Mouse (Mus musculus): ENCODE data around the gene Tnip1. TPM values are rescaled to one million over a fixed set of nuclear protein-coding genes. Genes with fewer than 3 reads are reported as not detected.
A peak's percentile ranks its signal among the peaks of the same experiment; 100 is the strongest.

The Tnip1 gene
- polyA plus RNA-seq, 1 experiment from 2014 or later = 8.8 TPM

GRCm38 (mm10) chr11:54928219-54928618, 34.5 kb downstream of the Tnip1 start:
- 88% methylated on average over 3 of the region's 3 CpGs for WGBS
- peaks cover 36% of the 10 kb centered on the region for H3K36me3 ChIP-seq (replicated peaks)
- DNase-seq (ENCODE audit: extremely low spot score, low spot score) = no peak

GRCm38 (mm10) chr11:54927346-54928140, 35.2 kb downstream of the Tnip1 start:
- Histone ChIP-seq H3K4me3 (no peak overlapping the region), H3K27me3 (ENCODE audit: poor library complexity, severe bottlenecking) (no peaks in the 10 kb centered on the region), H3K27ac (no peak overlapping the region), H3K4me1 (no peaks in the 10 kb centered on the region), H3K9me3 (no peaks in the 10 kb centered on the region), H3K36me3 (replicated peaks) (peaks cover 41% of the 10 kb centered on the region)
- WGBS = 83% methylated on average over 14 of the region's 14 CpGs
- peak; percentile 56 for DNase-seq (ENCODE audit: extremely low spot score, low spot score)

More at GRCm38 (mm10) chr11:54928219-54928618, 34.5 kb downstream of the Tnip1 start:
- Histone ChIP-seq H3K4me1 (no peaks in the 10 kb centered on the region), H3K9me3 (no peaks in the 10 kb centered on the region), H3K4me3 (no peak overlapping the region), H3K27me3 (ENCODE audit: poor library complexity, severe bottlenecking) (no peaks in the 10 kb centered on the region), H3K27ac (no peak overlapping the region)

- H3K4me3 ChIP-seq = no peak overlapping the region
- 93% methylated on average over 14 of the region's 14 CpGs for WGBS
- H3K4me1 ChIP-seq = peaks cover 12% of the 10 kb centered on the region
- DNase-seq (ENCODE audit: extremely low spot score, low spot score) = no peak
- H3K9me3 ChIP-seq = no peaks in the 10 kb centered on the region
- H3K36me3 ChIP-seq (replicated peaks) = peaks cover 45% of the 10 kb centered on the region
- no peak overlapping the region for H3K27ac ChIP-seq
- no peaks in the 10 kb centered on the region for H3K27me3 ChIP-seq (ENCODE audit: poor library complexity, severe bottlenecking)
Measured at GRCm38 (mm10) chr11:54924145-54924544, 38.6 kb downstream of the Tnip1 start.

- 91% methylated on average over 3 of the region's 3 CpGs for WGBS
Measured at GRCm38 (mm10) chr11:54922488-54922887, 40.2 kb downstream of the Tnip1 start.

GRCm38 (mm10) chr11:54921798-54922197, 40.9 kb downstream of the Tnip1 start:
- peaks cover 12% of the 10 kb centered on the region for H3K4me1 ChIP-seq
- no peaks in the 10 kb centered on the region for H3K9me3 ChIP-seq
- H3K4me3 ChIP-seq = no peak overlapping the region
- 56% methylated on average over 7 of the region's 7 CpGs for WGBS
- no peaks in the 10 kb centered on the region for H3K27me3 ChIP-seq (ENCODE audit: poor library complexity, severe bottlenecking)
- no peak for DNase-seq (ENCODE audit: extremely low spot score, low spot score)
- peaks cover 58% of the 10 kb centered on the region for H3K36me3 ChIP-seq (replicated peaks)
- 0 out of 2 replicates have a peak overlapping the region, but pooled peaks have one; percentile 25 for H3K27ac ChIP-seq

More at GRCm38 (mm10) chr11:54922488-54922887, 40.2 kb downstream of the Tnip1 start:
- H3K36me3 ChIP-seq (replicated peaks) = peaks cover 51% of the 10 kb centered on the region
- no peak overlapping the region for H3K4me3 ChIP-seq
- H3K27ac ChIP-seq = no peak overlapping the region
- peaks cover 12% of the 10 kb centered on the region for H3K4me1 ChIP-seq
- DNase-seq (ENCODE audit: extremely low spot score, low spot score) = no peak
- H3K27me3 ChIP-seq (ENCODE audit: poor library complexity, severe bottlenecking) = no peaks in the 10 kb centered on the region
- no peaks in the 10 kb centered on the region for H3K9me3 ChIP-seq

- Histone ChIP-seq H3K36me3 (replicated peaks) (peaks cover 55% of the 10 kb centered on the region), H3K27me3 (ENCODE audit: poor library complexity, severe bottlenecking) (no peaks in the 10 kb centered on the region), H3K27ac (0 out of 2 replicates have a peak overlapping the region, but pooled peaks have one; percentile 20), H3K4me3 (no peak overlapping the region), H3K4me1 (peaks cover 12% of the 10 kb centered on the region), H3K9me3 (no peaks in the 10 kb centered on the region)
- DNase-seq (ENCODE audit: extremely low spot score, low spot score) = no peak
- whole genome bisulfite sequencing = 84% methylated on average over 6 of the region's 6 CpGs
Measured at GRCm38 (mm10) chr11:54920973-54921580, 41.6 kb downstream of the Tnip1 start.

GRCm38 (mm10) chr11:54920127-54920972, 42.4 kb downstream of the Tnip1 start:
- Histone ChIP-seq H3K36me3 (replicated peaks) (peaks cover 51% of the 10 kb centered on the region), H3K9me3 (no peaks in the 10 kb centered on the region), H3K4me1 (peaks cover 12% of the 10 kb centered on the region), H3K27me3 (ENCODE audit: poor library complexity, severe bottlenecking) (no peaks in the 10 kb centered on the region), H3K27ac (0 out of 2 replicates have a peak overlapping the region, but pooled peaks have one; percentile 20), H3K4me3 (no peak overlapping the region)
- DNase-seq (ENCODE audit: extremely low spot score, low spot score) = no peak
- 79% methylated on average over 11 of the region's 11 CpGs for WGBS

GRCm38 (mm10) chr11:54918273-54918672, 44.4 kb downstream of the Tnip1 start:
- H3K4me3 ChIP-seq = no peak overlapping the region
- no peaks in the 10 kb centered on the region for H3K27me3 ChIP-seq (ENCODE audit: poor library complexity, severe bottlenecking)
- no peak for DNase-seq (ENCODE audit: extremely low spot score, low spot score)
- WGBS = 79% methylated on average over 4 of the region's 4 CpGs
- no peak overlapping the region for H3K27ac ChIP-seq
- no peaks in the 10 kb centered on the region for H3K9me3 ChIP-seq
- peaks cover 12% of the 10 kb centered on the region for H3K4me1 ChIP-seq
- H3K36me3 ChIP-seq (replicated peaks) = peaks cover 56% of the 10 kb centered on the region

GRCm38 (mm10) chr11:54917461-54917860, 45.3 kb downstream of the Tnip1 start:
- H3K27ac ChIP-seq = no peak overlapping the region
- peaks cover 12% of the 10 kb centered on the region for H3K4me1 ChIP-seq
- peaks cover 50% of the 10 kb centered on the region for H3K36me3 ChIP-seq (replicated peaks)
- no peaks in the 10 kb centered on the region for H3K27me3 ChIP-seq (ENCODE audit: poor library complexity, severe bottlenecking)
- no peaks in the 10 kb centered on the region for H3K9me3 ChIP-seq
- no peak overlapping the region for H3K4me3 ChIP-seq
- no peak for DNase-seq (ENCODE audit: extremely low spot score, low spot score)
- WGBS = 94% methylated on average over 7 of the region's 7 CpGs

- H3K36me3 ChIP-seq (replicated peaks) = peaks cover 67% of the 10 kb centered on the region
- WGBS = 92% methylated on average over 5 of the region's 5 CpGs
- no peaks in the 10 kb centered on the region for H3K4me1 ChIP-seq
- no peak for DNase-seq (ENCODE audit: extremely low spot score, low spot score)
- no peaks in the 10 kb centered on the region for H3K27me3 ChIP-seq (ENCODE audit: poor library complexity, severe bottlenecking)
- H3K9me3 ChIP-seq = no peaks in the 10 kb centered on the region
- no peak overlapping the region for H3K4me3 ChIP-seq
- no peak overlapping the region for H3K27ac ChIP-seq
Measured at GRCm38 (mm10) chr11:54913841-54914240, 48.9 kb downstream of the Tnip1 start.

- Histone ChIP-seq H3K4me1 (no peaks in the 10 kb centered on the region), H3K27ac (no peak overlapping the region), H3K4me3 (no peak overlapping the region), H3K36me3 (replicated peaks) (peaks cover 59% of the 10 kb centered on the region), H3K9me3 (no peaks in the 10 kb centered on the region), H3K27me3 (ENCODE audit: poor library complexity, severe bottlenecking) (no peaks in the 10 kb centered on the region)
- no peak for DNase-seq (ENCODE audit: extremely low spot score, low spot score)
- 90% methylated on average over 9 of the region's 9 CpGs for WGBS
Measured at GRCm38 (mm10) chr11:54912503-54913316, 50.0 kb downstream of the Tnip1 start.

All from forebrain, embryonic 10.5 days (tissue).